Mouse (Mus musculus): ENCODE results near the gene Akr7a5. TPM values are rescaled to one million over a fixed set of nuclear protein-coding genes. Genes with fewer than 3 reads are reported as not detected.

The Akr7a5 gene
- polyA plus RNA-seq (2012; rRNA removed): 84.8 and 105 TPM in 2 replicates

GRCm38 (mm10) chr4:139310171-139310898, at the start of gene Akr7a5, which contains the start of gene Pqlc2:
Gene Akr7a5, plus strand, starts transcription at chr4:139310744.
Gene Pqlc2, minus strand, starts transcription at chr4:139310708.

GRCm38 (mm10) chr4:139351931-139352711, 41.6 kb downstream of the Akr7a5 start, which contains the start of the genes Mrto4, Emc1 and Ubr4:
Gene Mrto4, minus strand, starts transcription at chr4:139352576.
Gene Emc1, plus strand, starts transcription at chr4:139352587.
Gene Ubr4, plus strand, starts transcription at chr4:139352609.

Other genes with a start within 250 kb of the Akr7a5 start
- gene Htr6, start 235.2 kb upstream of the Akr7a5 start, polyA plus RNA-seq (2012; rRNA removed): 0.25 and 0.54 TPM in 2 replicates
- 467 and 489 TPM in 2 replicates for gene Nbl1, start 217.8 kb upstream of the Akr7a5 start, polyA plus RNA-seq (2012; rRNA removed)
- gene Minos1, start 179.6 kb upstream of the Akr7a5 start, polyA plus RNA-seq (2012; rRNA removed): 37.0 and 45.4 TPM in 2 replicates
- 234 and 293 TPM in 2 replicates for gene Capzb, start 117.8 kb upstream of the Akr7a5 start, polyA plus RNA-seq (2012; rRNA removed)
- 31.9 and 36.0 TPM in 2 replicates for gene Pqlc2, start within 50 bp of the Akr7a5 start, polyA plus RNA-seq (2012; rRNA removed)
- 29.4 and 37.3 TPM in 2 replicates for gene Mrto4, start 41.8 kb downstream of the Akr7a5 start, polyA plus RNA-seq (2012; rRNA removed)
- 45.6 and 62.3 TPM in 2 replicates for gene Emc1, start 41.8 kb downstream of the Akr7a5 start, polyA plus RNA-seq (2012; rRNA removed)
- 210 and 261 TPM in 2 replicates for gene Ubr4, start 41.9 kb downstream of the Akr7a5 start, polyA plus RNA-seq (2012; rRNA removed)
- gene Iffo2, start 219.8 kb downstream of the Akr7a5 start, polyA plus RNA-seq (2012; rRNA removed): 10.3 and 10.8 TPM in 2 replicates

All from ovary, adult 2 months (tissue).